Mouse (Mus musculus) adrenal gland, adult 2 months (tissue): ENCODE data around the gene Nacc2. TPM values are rescaled to one million over a fixed set of nuclear protein-coding genes. Genes with fewer than 3 reads are reported as not detected.

Experiments used
- DNase-seq: peaks from one replicate; pipeline ENCODE4 v3.0.0; 2021
- polyA plus RNA-seq: library from polyadenylated mRNA; depleted of rRNA; stranded (reverse); fragments of >200 nt; gene quantifications from 2 replicates; pipeline ENCODE4 v1.2.3, GENCODE M21; 2012
- total RNA-seq, 2 experiments: library from RNA; stranded (reverse); gene quantifications; 2 replicates each; pipeline ENCODE4 v1.2.3; 2021

Nacc2 gene
- total and polyA plus RNA-seq, 3 experiments, result 36.1 to 69.8 (median 52.3) TPM

DNA sequence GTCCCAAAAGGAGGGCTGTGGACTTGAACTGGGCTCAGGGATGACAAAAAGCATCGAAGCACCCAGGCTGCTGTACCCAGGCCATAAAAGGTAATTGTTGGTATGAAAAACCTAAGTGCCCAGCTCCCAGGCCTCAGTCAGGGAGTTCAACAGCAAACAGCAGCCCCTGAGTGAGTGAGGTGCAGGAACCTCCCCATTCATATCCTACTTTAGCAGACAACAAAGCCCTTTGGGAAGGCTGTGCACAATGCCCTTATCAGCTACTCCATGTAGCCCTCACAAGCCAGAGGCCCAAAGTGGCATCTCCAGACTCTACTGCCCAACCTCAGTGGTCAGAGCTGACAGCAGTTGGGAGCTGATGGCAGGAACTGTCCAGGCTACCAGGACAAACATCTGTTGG is 23.2 kb downstream of the Nacc2 start:
- no peak for DNase-seq

DNA sequence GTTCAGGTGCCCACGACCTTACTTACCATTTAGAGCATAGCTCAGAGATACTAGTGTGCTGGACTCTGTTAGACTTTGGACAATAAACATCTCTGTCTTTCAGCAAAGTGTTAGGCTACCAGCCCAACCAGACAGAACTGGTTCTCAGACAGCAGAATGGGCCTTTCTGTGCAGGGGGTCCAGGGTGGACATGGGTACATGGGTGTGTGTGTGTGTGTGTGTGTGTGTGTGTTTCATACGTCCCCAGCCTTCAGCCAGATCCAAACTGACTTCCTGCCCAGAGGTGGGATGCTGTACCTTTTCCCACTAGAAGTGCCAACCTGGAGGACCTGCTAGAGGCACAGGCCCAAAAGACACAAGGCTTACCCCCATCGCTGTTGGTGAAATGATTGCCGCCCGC is 23.8 kb downstream of the Nacc2 start:
- DNase-seq, result no peak

DNA sequence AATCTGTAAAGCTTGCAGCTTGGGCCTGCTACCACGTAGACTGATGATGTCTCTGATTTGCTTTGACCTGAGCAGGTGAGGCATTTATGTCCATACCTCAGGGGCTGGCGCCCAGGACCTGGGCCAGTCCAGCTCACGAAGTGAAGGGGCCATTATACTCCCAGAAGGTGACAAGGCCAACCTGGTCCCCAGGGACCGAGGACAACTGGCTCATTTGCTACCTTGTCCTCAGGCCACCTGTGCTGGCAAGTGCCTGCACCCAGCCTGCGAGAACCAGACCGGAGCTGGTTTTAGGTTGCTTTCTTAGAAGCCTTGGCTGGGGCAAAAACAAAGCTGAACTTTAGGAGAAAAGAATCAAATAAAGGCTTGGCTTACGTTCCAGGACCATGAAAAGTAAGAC is 29.1 kb downstream of the Nacc2 start:
- no peak for DNase-seq

DNA sequence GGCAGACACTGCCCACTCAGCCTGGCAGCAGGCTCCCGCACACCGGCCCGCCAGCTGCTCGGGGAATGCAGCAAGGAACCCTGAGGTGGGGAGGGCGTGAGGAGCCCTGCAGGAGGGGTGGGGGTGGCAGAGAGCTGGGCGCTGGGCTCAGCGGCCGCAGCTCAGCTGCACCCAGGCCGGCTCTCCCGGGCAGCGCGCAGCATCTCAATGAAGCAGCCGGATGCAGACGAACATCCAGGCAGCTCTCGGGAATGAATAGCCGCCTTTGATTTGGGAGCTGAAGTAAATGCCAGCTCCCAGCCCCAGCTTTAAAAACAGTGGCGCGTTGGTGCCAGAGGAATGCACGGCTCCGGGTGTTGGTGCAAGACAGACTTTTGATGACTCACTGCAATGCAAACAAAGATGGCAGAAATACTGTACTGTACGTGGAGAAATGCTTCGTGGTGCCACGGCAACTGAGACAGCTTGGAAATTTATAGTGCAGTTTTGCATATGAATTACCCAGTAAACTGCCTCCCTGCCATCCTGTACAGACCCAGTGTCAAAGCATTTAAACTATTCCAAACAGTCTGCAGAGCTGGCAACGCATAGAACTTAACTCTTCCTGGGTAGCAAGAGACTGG is 31.1 kb downstream of the Nacc2 start:
- DNase-seq, result no peak

DNA sequence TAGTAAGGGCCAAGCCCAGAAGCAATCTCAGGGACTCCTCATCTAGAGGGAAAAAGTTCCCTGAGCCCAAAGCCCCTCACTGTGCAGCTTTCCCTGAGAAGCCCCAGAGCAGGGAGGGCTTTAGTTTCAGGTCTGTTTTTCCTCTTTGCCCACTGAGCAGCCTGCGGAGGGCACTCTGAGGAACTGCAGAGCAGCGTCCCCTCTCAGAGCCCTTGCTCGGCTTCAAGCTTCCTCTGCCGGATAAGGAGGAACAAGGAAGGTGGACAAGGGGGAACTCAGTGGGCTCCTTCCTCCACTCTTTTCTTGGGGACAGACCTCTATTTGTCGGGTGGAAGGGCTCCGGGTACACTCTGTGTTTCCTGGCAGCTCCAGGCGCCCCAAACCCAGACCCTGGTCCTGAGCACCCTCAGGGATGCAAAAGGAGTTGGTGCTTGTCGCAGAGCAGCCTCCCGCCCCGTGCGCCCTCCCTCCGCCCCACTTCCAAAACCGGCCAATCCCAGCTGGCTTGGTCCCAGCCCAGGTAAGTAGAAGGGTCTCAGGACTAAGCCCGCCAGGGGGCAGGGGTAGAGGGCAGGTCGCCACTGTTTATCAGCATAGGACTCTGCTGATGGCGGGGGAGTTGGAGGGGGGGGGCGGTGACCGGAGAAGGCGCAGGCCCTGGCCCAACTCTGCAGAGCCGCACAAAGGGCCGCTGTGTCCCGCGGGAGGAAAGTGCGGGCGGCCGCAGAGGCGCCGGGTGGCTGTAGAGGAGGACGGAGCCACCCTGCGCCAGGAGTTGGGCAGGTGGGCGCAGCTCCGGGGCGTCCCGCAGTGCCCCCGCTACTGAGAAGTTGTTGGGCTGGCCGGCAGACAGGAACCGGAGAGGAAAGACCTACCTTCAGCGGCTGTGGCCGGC is 31.9 kb downstream of the Nacc2 start:
- DNase-seq, result no peak

DNA sequence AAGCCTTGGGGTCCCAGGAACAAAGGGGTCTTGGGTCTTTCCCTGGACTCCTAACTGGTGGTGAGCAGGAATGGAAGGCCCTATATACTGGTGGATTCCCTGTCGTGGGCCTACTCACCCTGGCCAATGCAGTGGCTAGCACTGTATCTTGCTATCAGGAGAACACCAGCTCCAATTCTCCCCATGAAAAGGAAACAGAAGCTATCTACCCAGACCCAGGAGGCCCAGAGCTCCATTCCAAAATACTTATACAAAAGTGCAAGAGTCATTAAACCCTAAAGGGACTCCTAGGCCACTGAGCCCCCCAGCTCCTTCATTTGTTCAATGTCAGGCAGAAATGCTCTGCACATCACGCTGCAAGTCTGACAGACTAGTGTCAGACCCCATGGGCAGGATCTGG is 34.0 kb downstream of the Nacc2 start:
- no peak for DNase-seq

DNA sequence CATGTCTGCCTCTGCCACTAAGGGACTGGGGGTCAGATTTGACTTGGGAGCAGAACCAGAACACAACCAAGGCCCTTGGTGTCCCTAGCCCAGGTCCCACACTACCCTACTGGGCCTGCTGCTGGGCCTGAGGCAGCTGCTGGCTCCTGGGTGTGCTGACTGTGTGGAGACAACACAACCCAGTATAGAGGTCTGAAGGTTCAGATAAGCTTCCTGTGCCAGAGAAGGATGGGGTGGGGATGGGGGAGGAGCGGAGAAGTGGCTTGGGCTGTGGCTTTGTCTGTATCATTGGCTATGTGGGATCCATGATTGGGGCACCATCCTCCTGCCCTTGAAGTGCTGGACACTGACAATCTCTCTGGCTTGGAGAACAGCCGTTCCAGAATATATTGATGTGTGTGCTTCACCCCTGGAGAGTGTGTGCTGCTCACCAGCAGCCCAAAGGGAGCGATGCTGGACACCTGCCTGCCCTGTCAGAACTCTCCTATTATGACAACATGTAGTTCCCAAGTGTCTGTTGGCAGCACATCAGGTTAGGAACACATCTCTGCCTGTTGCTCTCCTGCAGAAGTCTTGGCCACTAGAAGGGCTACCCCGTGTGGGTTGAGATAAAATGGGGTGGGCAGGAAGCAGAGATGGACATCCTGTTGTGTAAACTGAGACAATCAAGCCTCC is 36.0 kb downstream of the Nacc2 start:
- DNase-seq, result no peak

DNA sequence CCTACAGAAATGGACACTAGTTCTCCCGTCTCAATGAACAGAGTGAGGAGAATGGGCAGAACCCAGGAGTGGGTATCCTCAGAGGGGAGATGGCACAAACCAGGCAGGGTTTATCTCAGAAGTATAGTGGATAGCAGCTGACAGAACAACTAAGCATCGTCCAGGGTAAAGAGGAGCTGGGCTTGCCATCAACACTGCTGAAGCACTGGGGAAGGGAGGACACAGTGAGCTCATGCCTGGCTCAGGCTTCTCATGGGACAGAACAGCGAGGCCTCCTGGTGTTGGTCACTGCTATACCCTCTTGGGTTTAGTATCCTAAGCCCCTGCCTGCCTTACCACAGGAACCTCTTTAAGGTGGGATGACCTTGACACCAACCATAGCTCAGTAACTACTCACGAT is 36.5 kb downstream of the Nacc2 start:
- no peak for DNase-seq

DNA sequence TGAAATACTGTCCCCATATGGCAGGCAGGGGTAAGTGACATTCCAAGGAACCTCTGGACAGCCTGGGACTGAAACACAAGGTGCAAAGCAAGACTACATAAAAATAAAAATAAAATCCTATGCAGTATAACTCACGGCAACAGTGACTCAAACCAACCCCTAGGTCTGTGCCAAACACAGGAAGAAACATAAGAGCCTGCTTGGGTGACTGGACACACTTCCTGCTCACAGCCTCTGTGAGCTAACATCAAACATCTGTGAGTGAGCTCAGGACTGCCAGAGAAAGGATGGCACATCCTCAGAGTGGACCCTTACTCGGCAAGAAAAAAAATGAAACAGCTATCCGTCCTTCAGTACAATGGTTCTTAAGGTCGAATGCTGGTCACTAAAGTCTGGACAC is 40.1 kb downstream of the Nacc2 start:
- DNase-seq, result no peak

DNA sequence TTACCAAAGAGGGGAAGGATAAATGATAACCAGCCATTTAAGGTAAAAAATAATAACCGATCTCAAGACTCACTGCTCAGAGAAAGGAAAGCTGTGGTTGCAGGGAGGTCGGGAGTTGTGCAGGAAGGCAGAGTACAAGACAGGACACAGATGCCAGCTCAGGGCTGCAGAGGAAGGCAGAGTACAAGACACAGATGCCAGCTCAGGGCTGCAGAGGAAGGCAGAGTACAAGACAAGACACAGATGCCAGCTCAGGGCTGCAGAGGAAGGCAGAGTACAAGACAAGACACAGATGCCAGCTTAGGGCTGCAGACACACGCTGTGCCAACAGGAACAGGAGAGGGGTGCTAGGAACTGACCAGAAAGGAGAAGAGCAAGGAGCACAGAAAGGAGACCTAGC is 42.2 kb downstream of the Nacc2 start:
- DNase-seq, result no peak

DNA sequence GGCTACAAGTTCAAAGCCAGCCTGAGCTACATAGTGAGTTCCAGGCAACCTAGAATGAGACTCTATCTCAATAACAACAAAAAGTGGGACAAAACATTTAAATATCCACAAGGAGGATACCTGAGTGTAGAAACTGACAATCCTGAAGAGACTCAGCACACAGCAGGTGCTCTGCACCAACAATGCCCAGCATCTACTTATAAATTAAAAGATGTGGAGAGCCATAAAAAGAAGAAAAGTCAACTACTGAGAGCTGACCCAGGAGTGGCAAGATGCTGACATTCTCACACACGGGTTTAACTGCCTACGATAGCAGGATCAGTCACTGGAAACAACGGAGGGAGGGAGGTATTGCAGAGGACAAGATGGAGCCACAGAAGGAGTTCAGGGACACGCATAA is 43.6 kb downstream of the Nacc2 start:
- no peak for DNase-seq

DNA sequence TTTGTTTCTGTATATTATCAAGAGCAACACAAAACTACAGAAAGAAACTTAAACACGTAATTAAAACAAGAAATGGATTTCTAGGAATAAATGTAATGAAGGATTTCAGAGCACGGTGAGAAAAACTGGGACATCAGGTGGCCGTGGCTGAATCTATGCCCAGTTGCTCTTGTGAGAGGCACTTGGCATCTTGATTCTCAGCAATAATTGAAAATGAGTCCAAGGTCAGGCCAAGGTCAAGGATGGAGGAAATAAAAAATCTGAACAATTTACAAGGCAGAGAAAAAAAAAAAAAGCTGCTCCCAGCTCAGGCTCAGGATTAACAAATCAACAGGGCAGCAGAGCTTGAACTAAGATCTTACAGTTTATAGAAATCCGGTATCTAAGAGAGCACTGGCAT is 46.0 kb downstream of the Nacc2 start:
- DNase-seq, result peak; percentile 37

DNA sequence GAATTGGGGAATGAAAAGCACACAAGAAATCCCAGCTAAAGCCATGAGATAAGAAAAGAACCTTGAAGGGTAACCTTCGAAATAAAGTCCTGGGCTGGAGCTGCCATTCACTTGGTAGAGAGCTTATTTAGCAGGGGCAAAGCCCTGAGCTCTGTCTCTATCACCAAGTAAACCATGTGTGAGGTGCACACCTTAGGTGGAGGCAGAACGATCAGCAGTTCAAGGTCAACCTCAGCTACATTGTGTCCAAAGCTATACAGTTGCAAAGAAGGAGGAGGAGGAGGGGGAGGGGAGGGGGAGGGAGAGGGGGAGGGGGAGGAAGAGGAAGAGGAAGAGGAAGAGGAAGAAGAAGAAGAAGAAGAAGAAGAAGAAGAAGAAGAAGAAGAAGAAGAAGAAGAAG is 46.9 kb downstream of the Nacc2 start:
- DNase-seq, result peak; percentile 26

DNA sequence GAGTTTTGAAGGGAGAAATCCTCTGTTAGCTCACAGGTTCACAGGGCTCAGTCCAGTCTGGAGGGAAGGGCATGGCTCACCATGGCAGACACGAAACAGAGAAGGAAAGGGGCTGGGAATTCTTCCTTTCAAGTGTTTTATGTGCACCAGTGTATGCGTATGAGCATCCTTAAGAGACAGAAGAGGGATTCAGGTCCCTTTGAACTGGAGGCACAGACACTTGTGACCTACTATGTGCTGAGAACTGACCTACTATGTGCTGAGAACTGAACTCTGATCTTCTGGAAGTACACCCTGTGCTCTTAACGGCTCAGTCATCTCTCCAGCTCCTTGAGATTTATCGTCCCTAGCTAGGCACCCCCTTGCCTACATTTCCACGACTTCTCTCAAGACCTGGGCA is 48.5 kb downstream of the Nacc2 start:
- no peak for DNase-seq

DNA sequence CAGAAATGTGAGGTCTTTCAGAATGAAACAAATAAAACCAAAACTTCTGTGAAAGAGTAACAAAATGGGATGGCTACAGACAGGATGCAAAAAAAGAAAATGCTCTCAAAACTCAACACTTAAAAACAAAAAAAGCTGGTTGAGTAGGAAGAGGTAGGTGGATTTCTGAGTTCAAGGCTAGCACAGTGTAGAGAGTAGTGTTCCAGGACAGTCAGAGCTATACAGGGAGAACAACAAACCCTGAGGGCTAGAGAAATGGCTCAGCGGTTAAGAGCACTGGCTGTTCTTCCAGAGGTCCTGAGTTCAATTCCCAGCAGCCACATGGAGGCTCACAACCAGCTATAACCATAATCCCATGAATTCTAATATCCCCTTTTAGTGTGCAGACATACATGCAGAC is 54.4 kb downstream of the Nacc2 start:
- DNase-seq, result no peak

DNA sequence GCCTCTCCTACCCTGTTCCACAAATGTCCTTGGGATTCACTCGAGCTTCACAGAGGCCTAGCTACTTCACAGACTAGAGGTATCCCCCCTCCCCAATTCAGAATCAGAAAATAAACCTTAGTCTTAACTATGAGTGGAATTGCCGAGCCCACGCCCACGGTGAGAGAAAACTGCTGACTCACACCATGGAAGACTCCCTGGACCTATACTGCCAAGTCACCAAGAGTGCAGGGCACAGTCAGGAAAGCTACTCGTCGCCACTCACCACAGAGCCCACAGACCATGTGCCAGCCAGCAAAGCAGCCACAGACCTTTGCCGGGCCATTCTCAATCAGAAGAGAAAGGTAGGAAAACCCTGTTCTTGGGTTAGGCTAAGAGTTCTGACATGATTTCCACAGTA is 54.8 kb downstream of the Nacc2 start:
- no peak for DNase-seq

DNA sequence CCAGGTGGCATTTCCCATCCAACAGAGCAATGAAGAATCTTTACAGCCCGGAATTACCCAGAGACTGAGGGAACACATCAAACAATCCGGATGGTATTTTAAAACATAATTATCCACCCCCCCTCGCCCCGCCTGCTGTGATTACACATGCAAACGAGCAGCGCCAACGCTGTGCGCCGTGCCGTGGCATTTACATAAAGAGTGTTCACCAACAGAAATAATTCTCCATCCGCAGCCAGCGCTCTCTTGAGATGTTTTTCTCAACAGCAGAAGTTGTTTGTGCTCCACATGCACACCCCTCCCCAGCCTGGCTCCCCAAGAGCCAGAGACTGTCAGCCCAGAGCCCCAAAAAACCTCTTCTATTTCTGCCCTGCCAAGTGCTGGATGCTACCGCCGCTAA is 56.5 kb downstream of the Nacc2 start:
- no peak for DNase-seq

DNA sequence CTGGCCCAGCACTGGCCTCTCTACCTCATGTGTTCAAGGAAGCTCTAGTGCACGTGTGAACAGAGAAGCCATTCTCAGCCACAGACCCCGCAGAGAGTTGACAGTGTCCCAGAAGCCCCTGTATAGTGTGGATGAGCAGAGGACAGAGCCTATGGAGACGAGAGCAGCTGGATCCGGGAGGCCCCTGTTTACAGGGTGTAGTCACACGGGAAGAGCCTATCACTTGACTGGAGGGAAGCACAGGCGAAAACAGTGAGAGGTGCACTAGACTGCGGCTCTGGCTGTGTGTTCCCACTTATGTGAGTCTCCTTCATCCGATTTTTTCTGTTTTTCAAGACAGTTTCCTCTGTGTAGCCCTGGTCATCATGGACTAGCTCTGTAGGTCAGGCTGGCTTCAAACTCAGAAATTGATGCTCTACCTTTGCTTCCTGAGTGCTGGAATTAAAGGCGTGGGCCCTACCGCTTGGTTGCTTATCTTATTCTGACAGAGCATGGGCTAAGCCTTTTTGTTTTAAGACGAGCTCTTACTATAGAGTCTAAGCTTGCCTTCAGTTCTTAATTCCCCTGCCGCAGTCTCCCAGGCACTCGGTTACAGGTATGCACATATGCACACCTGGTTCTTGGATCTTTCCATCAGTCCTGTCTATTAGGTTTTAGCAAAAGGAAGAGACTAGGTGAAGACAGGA is 60.1 kb downstream of the Nacc2 start:
- DNase-seq, result no peak

DNA sequence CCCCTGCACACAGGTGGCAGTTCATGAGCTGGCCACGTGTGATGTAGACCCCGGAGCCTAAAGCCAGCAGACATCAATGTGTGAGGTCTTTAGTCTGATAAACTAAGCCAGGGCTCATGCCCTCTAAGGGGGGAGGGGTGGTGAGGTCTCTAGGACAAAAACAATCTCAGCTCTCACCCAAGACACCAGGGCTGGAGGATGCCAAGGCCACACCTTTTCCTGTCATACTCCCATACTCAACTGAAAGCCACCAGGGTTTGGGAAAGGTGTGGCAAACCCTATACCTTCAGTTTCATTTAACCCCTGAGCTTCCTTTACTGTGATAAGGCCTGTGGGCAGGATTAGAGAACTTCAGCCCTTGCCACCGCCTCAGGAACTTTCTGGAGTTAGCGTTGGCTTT is 60.8 kb downstream of the Nacc2 start:
- DNase-seq, result no peak

DNA sequence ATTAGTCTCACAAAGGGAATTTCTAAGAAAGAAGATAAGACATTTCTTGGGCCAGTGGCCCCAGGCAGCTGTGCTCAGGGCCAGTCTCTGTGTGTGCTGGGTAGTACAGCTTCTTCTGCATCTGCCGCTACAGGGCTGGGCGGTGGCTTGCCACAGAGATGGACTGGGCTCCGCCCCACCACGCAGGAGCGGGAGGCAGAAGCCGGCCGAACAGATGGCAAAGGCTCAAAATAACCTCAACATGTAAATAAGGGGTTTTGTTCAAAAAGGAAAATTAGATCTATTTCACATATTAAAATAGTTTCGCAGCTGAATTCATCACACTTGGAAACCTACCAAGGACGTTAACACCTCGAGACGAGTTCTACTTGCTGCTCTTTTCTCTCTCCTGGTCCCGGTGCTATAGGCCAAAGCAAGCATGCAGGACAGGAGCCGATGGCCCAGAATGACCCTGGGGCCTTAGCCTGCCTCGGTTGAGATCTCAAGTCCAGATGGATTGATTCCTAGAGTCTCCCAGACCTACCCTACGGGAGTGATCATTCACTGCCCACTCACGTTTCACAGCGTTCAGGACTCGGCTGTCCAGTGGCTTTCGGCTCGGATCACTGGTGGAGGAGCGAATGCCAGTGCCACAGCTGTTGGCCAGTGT is 61.9 kb downstream of the Nacc2 start:
- no peak for DNase-seq

DNA sequence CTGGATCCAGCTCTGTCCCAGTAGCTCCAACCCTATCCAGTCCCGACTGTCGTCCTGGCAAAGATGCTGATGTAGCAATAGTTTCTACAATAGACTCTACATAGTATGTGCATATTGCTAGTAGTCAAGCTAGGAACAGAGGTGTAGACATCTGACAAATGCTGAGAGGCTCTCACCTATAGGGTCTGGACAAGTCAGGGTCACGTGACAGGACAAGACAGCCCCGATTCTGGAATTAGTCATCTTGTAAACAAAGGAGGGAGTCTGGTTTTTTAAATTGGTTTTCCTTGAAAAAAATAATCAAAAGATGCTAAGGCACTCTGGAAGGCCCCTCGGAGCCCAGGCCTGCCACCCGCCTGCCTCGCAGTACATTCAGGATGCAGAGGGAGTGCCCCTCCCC is 66.0 kb downstream of the Nacc2 start:
- DNase-seq, result no peak

DNA sequence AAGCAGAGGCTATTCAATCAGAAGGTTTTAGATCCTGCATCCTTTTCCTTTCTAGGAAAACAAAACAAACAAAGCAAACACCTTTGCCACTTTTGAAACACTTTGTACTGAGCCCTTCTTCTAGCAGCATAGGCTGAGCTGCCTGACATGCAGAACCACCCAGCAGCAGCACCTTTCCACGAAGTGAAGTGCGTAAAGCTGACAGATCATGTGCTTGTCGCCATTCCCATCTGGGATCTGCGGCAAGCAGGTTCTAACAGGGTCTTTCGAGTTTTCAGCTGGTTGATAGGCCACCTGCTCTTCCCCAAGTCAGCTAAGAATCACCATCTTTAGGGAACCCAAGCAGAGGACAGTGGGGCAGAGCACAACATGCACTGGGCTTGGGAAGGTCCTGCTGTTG is 66.8 kb downstream of the Nacc2 start:
- DNase-seq, result no peak
